Mouse (Mus musculus) midbrain, embryonic 10.5 days (tissue): ENCODE results near the gene Mcts1. TPM values are rescaled to one million over a fixed set of nuclear protein-coding genes. Genes with fewer than 3 reads are reported as not detected.

Source experiments
- DNase-seq: peaks from one replicate; pipeline ENCODE4 v3.0.0-alpha.2; 2017; ENCODE audit warnings: low spot score
- H3K27ac ChIP-seq: fragments of 300-500 bp; sonication (generic); replicated peaks from 2 replicates; pipeline ENCODE4 v1.5.1; 2016; ENCODE audit warnings: mild to moderate bottlenecking
- H3K27me3 ChIP-seq: fragments of 300-500 bp; sonication (generic); 2 replicates; pipeline ENCODE4 v1.6.1; 2016; ENCODE audit warnings: low read depth, mild to moderate bottlenecking; ENCODE audit not compliant: poor library complexity, severe bottlenecking
- H3K36me3 ChIP-seq: fragments of 300-500 bp; sonication (generic); 2 replicates; pipeline ENCODE4 v1.6.1; 2016; ENCODE audit warnings: mild to moderate bottlenecking, moderate library complexity
- H3K4me1 ChIP-seq: fragments of 300-500 bp; sonication (generic); 2 replicates; pipeline ENCODE4 v1.6.1; 2016
- H3K4me3 ChIP-seq: fragments of 300-500 bp; sonication (generic); 2 replicates; pipeline ENCODE4 v1.5.1; 2016; ENCODE audit warnings: mild to moderate bottlenecking, moderate library complexity
- H3K9me3 ChIP-seq: fragments of 300-500 bp; sonication (generic); replicated peaks from 2 replicates; pipeline ENCODE4 v1.6.1; 2016; ENCODE audit warnings: mild to moderate bottlenecking
- WGBS: fragments of 180-500 bp; shearing (Covaris S2); methylation state at CpG from one replicate; pipeline ENCODE4 v1.1.7; 2016; 5-methylcytosine and 5-hydroxymethylcytosine counted together
- polyA plus RNA-seq: library from polyadenylated mRNA; unstranded; fragments of >200 nt; fragmentation: Nextera tagmentation; extraction: Ambion mirVana; gene quantifications from 2 replicates; pipeline ENCODE4 v1.2.1, GENCODE M21; 2016

Gene Mcts1
- polyA plus RNA-seq, 1 experiment from 2014 or later: 80.4 TPM

- Histone ChIP-seq H3K4me3 (peak overlapping the region; percentile 60), H3K9me3 (no peaks in the 10 kb centered on the region), H3K27ac (peak overlapping the region; percentile 83), H3K4me1 (no peaks in the 10 kb centered on the region), H3K27me3 (no peaks in the 10 kb centered on the region), H3K36me3 (no peaks in the 10 kb centered on the region)
- DNase-seq: peak; percentile 14
- 25% methylated on average over 3 of the region's 3 CpGs for WGBS
These were observed 604 bp downstream of the Mcts1 start for GRCm38 (mm10) chrX:38600995-38601369.

GRCm38 (mm10) chrX:38634801-38635637, 34.6 kb downstream of the Mcts1 start, which contains the start of gene C1galt1c1:
C1galt1c1 (minus strand) TSS chrX:38635087.
- peaks cover 7% of the 10 kb centered on the region; the same call in 1 of the 2 replicates for H3K4me1 ChIP-seq
- H3K4me3 ChIP-seq: peak within 1 kb of the TSS; percentile 59
- 0 out of 2 replicates have a peak, but pooled peaks cover 3% of the 10 kb centered on the region for H3K9me3 ChIP-seq
- 20% methylated on average over 42 of the region's 43 CpGs for WGBS
- DNase-seq: peak; percentile 85
- H3K27ac ChIP-seq: peak within 1 kb of the TSS; percentile 91
- no peaks in the 10 kb centered on the region for H3K27me3 ChIP-seq
- H3K36me3 ChIP-seq: peaks cover 11% of the 10 kb centered on the region

GRCm38 (mm10) chrX:38635638-38635931, 35.2 kb downstream of the Mcts1 start:
- Histone ChIP-seq H3K9me3 (0 out of 2 replicates have a peak, but pooled peaks cover 3% of the 10 kb centered on the region), H3K27ac (no peak overlapping the region), H3K4me3 (peak overlapping the region; percentile 59), H3K4me1 (peaks cover 7% of the 10 kb centered on the region; the same call in 1 of the 2 replicates), H3K27me3 (no peaks in the 10 kb centered on the region), H3K36me3 (peaks cover 11% of the 10 kb centered on the region)
- DNase-seq: no peak

GRCm38 (mm10) chrX:38641435-38641834, 41.1 kb downstream of the Mcts1 start:
- Histone ChIP-seq H3K36me3 (no peaks in the 10 kb centered on the region), H3K9me3 (no peaks in the 10 kb centered on the region), H3K4me3 (no peak overlapping the region), H3K4me1 (no peaks in the 10 kb centered on the region), H3K27ac (no peak overlapping the region), H3K27me3 (no peaks in the 10 kb centered on the region)
- no peak for DNase-seq
- 79% methylated on average over 4 of the region's 4 CpGs for WGBS

- H3K4me3 ChIP-seq: no peak overlapping the region
- no peak for DNase-seq
- no peaks in the 10 kb centered on the region for H3K36me3 ChIP-seq
- 68% methylated on average over 4 of the region's 4 CpGs for WGBS
- no peak overlapping the region for H3K27ac ChIP-seq
- no peaks in the 10 kb centered on the region for H3K9me3 ChIP-seq
- H3K4me1 ChIP-seq: no peaks in the 10 kb centered on the region
- H3K27me3 ChIP-seq: no peaks in the 10 kb centered on the region
These were observed 41.8 kb downstream of the Mcts1 start for GRCm38 (mm10) chrX:38642183-38642582.

- WGBS: 73% methylated on average over 9 of the region's 9 CpGs
- Histone ChIP-seq H3K36me3 (no peaks in the 10 kb centered on the region), H3K27ac (no peak overlapping the region), H3K27me3 (no peaks in the 10 kb centered on the region), H3K4me3 (no peak overlapping the region), H3K9me3 (peaks cover 4% of the 10 kb centered on the region; the same call in 1 of the 2 replicates), H3K4me1 (no peaks in the 10 kb centered on the region)
- DNase-seq: no peak
These were observed 50.1 kb downstream of the Mcts1 start for GRCm38 (mm10) chrX:38650404-38651039.

GRCm38 (mm10) chrX:38651167-38651566, 50.8 kb downstream of the Mcts1 start:
- Histone ChIP-seq H3K36me3 (no peaks in the 10 kb centered on the region), H3K27me3 (no peaks in the 10 kb centered on the region), H3K9me3 (peaks cover 4% of the 10 kb centered on the region; the same call in 1 of the 2 replicates), H3K4me1 (no peaks in the 10 kb centered on the region), H3K27ac (no peak overlapping the region), H3K4me3 (no peak overlapping the region)
- 47% methylated on average over 5 of the region's 7 CpGs for WGBS
- DNase-seq: no peak

- 81% methylated on average over 1 of the region's 1 CpGs for WGBS
- no peaks in the 10 kb centered on the region for H3K36me3 ChIP-seq
- no peak overlapping the region for H3K4me3 ChIP-seq
- no peak overlapping the region for H3K27ac ChIP-seq
- no peak for DNase-seq
- no peaks in the 10 kb centered on the region for H3K4me1 ChIP-seq
- peaks cover 4% of the 10 kb centered on the region; the same call in 1 of the 2 replicates for H3K9me3 ChIP-seq
- H3K27me3 ChIP-seq: no peaks in the 10 kb centered on the region
These were observed 52.8 kb downstream of the Mcts1 start for GRCm38 (mm10) chrX:38653181-38653580.

GRCm38 (mm10) chrX:38654681-38655080, 54.3 kb downstream of the Mcts1 start:
- H3K27me3 ChIP-seq: no peaks in the 10 kb centered on the region

GRCm38 (mm10) chrX:38656206-38656883, 56.0 kb downstream of the Mcts1 start:
- no peak for DNase-seq
- WGBS: 71% methylated on average over 4 of the region's 4 CpGs
- no peaks in the 10 kb centered on the region for H3K36me3 ChIP-seq

More at GRCm38 (mm10) chrX:38654681-38655080, 54.3 kb downstream of the Mcts1 start:
- Histone ChIP-seq H3K36me3 (no peaks in the 10 kb centered on the region), H3K4me3 (no peak overlapping the region), H3K9me3 (peaks cover 4% of the 10 kb centered on the region; the same call in 1 of the 2 replicates), H3K4me1 (no peaks in the 10 kb centered on the region), H3K27ac (no peak overlapping the region)
- 80% methylated on average over 5 of the region's 5 CpGs for WGBS
- no peak for DNase-seq

More at GRCm38 (mm10) chrX:38656206-38656883, 56.0 kb downstream of the Mcts1 start:
- no peaks in the 10 kb centered on the region for H3K4me1 ChIP-seq
- no peaks in the 10 kb centered on the region for H3K27me3 ChIP-seq
- peaks cover 4% of the 10 kb centered on the region; the same call in 1 of the 2 replicates for H3K9me3 ChIP-seq
- no peak overlapping the region for H3K4me3 ChIP-seq
- H3K27ac ChIP-seq: no peak overlapping the region
